Mouse (Mus musculus) hindbrain, embryonic 14.5 days (tissue): ENCODE data around the gene Cenpp. TPM values are rescaled to one million over a fixed set of nuclear protein-coding genes. Genes with fewer than 3 reads are reported as not detected.

Experiments
- ATAC-seq: fragments of 200-750 bp; cut with Nextera tagmentation; 2 replicates; pipeline ENCODE4 v1.8.0; 2017; ENCODE audit warnings: moderate number of reproducible peaks, mild to moderate bottlenecking, moderate TSS enrichment, moderate library complexity; ENCODE audit not compliant: low FRiP score
- DNase-seq: peaks from one replicate; pipeline ENCODE4 v3.0.0-alpha.2; 2015; ENCODE audit warnings: low spot score
- H3K27ac ChIP-seq: fragments of 300-500 bp; sonication (generic); 2 replicates; pipeline ENCODE4 v1.5.1; 2014; ENCODE audit warnings: mild to moderate bottlenecking, moderate library complexity
- H3K27me3 ChIP-seq: fragments of 300-500 bp; sonication (generic); 2 replicates; pipeline ENCODE4 v1.6.1; 2014; ENCODE audit warnings: mild to moderate bottlenecking, low read length, mixed read lengths; ENCODE audit not compliant: control insufficient read depth, insufficient read depth
- H3K36me3 ChIP-seq: fragments of 300-500 bp; sonication (generic); replicated peaks from 2 replicates; pipeline ENCODE4 v1.6.1; 2014; ENCODE audit not compliant: control insufficient read depth, insufficient read depth
- H3K4me1 ChIP-seq: fragments of 300-500 bp; sonication (generic); replicated peaks from 2 replicates; pipeline ENCODE4 v1.6.1; 2014; ENCODE audit warnings: antibody characterized with exemption, low read length, mixed read lengths; ENCODE audit not compliant: control insufficient read depth, insufficient read depth
- H3K4me2 ChIP-seq: fragments of 300-500 bp; sonication (generic); replicated peaks from 2 replicates; pipeline ENCODE4 v1.6.1; 2014; ENCODE audit warnings: mild to moderate bottlenecking, moderate library complexity
- H3K4me3 ChIP-seq: fragments of 300-500 bp; sonication (generic); replicated peaks from 2 replicates; pipeline ENCODE4 v1.5.1; 2014; ENCODE audit warnings: mild to moderate bottlenecking, low read length
- H3K9ac ChIP-seq: fragments of 300-500 bp; sonication (generic); 2 replicates; pipeline ENCODE4 v1.6.1; 2014
- H3K9me3 ChIP-seq: fragments of 300-500 bp; sonication (generic); 2 replicates; pipeline ENCODE4 v1.6.1; 2016; ENCODE audit warnings: low read length; ENCODE audit not compliant: control insufficient read depth
- WGBS: fragments of 180-500 bp; shearing (Covaris S2); extraction: QIAGEN DNeasy Blood & Tissue Kit; methylation state at CpG from one replicate; pipeline ENCODE4 v1.1.7; 2014; 5-methylcytosine and 5-hydroxymethylcytosine counted together
- polyA plus RNA-seq: library from polyadenylated mRNA; unstranded; fragments of >200 nt; fragmentation: Nextera tagmentation; extraction: Ambion mirVana; gene quantifications from 2 replicates; pipeline ENCODE4 v1.2.1, GENCODE M21; 2014

Gene Cenpp
- polyA plus RNA-seq, 1 experiment from 2014 or later: 8.3 TPM

DNA sequence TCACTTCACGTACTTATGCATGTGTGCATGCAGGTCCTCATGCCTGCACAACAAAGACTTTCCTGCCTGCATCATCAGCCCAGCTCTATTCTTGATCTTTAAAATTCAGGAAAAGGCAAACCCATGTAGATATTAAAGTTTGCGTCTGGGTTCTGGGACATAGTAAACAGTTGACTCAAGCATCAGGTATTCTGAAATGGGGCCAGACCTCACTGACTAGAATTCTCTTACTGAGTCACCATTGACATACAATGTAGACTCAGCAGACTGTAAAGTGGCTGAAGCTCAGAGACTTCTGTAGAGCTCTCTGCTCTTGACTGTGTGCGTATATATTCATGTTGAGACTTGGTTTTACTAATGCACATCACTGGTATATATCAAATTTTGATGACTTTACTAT is 103.0 kb downstream of the Cenpp start:
- 94% methylated on average over 3 of the region's 3 CpGs for WGBS
- DNase-seq: no peak
- H3K9me3 ChIP-seq: no peaks in the 10 kb centered on the region
- no peak for ATAC-seq
- no peaks in the 10 kb centered on the region for H3K36me3 ChIP-seq
- H3K9ac ChIP-seq: no peak overlapping the region
- H3K27me3 ChIP-seq: no peaks in the 10 kb centered on the region
- no peaks in the 10 kb centered on the region for H3K4me1 ChIP-seq
- no peak overlapping the region for H3K27ac ChIP-seq
- H3K4me3 ChIP-seq: no peak overlapping the region
- no peak overlapping the region for H3K4me2 ChIP-seq

DNA sequence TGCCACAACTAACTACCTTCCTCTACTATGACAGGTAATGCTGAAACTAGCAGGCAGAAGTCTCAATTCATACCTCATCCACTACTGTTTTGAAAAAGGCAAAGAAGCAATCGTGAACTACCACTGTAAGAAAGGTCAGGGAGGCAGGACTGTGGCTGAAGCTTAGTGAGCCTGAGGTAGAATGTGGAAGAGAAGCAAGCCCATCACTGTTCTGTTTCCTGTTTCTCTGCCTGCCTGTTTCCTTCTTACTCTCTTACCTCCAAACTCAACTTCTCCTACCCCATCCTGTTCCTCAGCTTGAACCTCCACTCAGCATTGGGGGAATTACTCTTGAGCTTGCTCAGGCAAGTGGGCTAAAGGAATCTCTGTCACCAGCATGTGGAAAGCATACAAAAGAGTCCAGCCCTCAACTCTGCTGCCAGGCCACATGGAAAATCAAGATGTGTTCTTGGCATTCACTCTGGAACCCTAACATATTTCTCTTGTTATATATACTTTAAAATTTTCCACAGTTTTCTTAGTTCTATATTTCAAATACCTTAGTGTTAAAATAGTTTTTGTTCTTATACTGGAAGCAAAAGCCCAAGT is 104.9 kb downstream of the Cenpp start:
- DNase-seq (no peak), ATAC-seq (no peak)
- H3K36me3 ChIP-seq: no peaks in the 10 kb centered on the region
- no peak overlapping the region for H3K4me2 ChIP-seq
- no peaks in the 10 kb centered on the region for H3K9me3 ChIP-seq
- H3K4me3 ChIP-seq: no peak overlapping the region
- 82% methylated on average over 1 of the region's 1 CpGs for WGBS
- H3K4me1 ChIP-seq: no peaks in the 10 kb centered on the region
- H3K9ac ChIP-seq: no peak overlapping the region
- H3K27me3 ChIP-seq: no peaks in the 10 kb centered on the region
- H3K27ac ChIP-seq: no peak overlapping the region

DNA sequence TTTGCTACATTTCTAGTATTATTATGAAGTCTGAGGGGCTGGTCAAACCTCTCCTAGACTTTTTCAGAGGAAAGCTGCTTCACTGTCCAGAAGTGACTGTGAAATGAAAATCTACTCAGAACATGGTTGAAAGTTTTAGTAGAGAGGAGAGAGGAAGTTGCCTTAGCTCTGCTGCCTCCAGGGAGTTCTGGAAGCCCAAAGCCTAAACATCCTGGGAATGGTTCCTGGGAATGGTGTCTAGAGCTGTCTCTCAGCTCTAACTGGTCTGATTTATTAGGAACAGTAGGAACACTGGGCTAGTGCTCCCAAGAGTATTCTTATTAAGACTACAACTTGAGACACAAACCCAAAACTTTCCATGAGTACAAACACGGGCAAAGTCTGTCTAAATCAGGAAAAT is 106.1 kb downstream of the Cenpp start:
- WGBS: 93% methylated on average over 1 of the region's 1 CpGs
- no peak overlapping the region for H3K9ac ChIP-seq
- no peak overlapping the region for H3K4me3 ChIP-seq
- ATAC-seq: no peak
- no peak overlapping the region for H3K27ac ChIP-seq
- H3K36me3 ChIP-seq: no peaks in the 10 kb centered on the region
- no peaks in the 10 kb centered on the region for H3K27me3 ChIP-seq
- no peak overlapping the region for H3K4me2 ChIP-seq
- no peaks in the 10 kb centered on the region for H3K9me3 ChIP-seq
- no peaks in the 10 kb centered on the region for H3K4me1 ChIP-seq
- no peak for DNase-seq

GRCm38 (mm10) chr13:49545646-49546045 is 106.9 kb downstream of the Cenpp start:
- no peaks in the 10 kb centered on the region for H3K36me3 ChIP-seq
- H3K9me3 ChIP-seq: no peaks in the 10 kb centered on the region
- no peak overlapping the region for H3K27ac ChIP-seq
- H3K27me3 ChIP-seq: no peaks in the 10 kb centered on the region
- no peak overlapping the region for H3K9ac ChIP-seq
- H3K4me1 ChIP-seq: no peaks in the 10 kb centered on the region
- WGBS: 78% methylated on average over 3 of the region's 3 CpGs
- DNase-seq (no peak), ATAC-seq (no peak)
- H3K4me2 ChIP-seq: no peak overlapping the region
- no peak overlapping the region for H3K4me3 ChIP-seq

DNA sequence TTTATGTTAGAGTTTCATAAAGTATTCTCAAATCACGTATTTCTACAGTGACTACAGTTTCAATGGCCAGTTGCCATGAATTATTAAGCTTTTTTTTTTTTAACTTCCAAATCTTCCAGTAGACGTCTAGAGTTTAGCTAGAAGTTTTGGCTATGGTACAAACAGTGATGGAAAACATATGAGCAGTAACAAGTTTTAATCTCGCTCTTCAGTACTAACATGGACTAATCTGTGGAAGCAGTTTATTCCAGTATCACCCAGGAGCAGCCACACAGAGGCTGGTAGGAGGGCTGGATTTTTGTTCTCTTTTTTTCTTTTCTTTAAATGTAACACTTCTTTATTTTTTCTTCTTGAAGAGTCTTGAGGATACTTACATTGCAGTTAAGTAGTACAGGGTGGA is 108.3 kb downstream of the Cenpp start, which contains the start of gene Aspn:
Gene Aspn, plus strand, starts transcription at position 165 of the 400 bp plus-strand sequence.
- Histone ChIP-seq H3K27me3 (no peaks in the 10 kb centered on the region), H3K9ac (no peak within 1 kb of the TSS), H3K27ac (no peak within 1 kb of the TSS), H3K4me3 (no peak within 1 kb of the TSS), H3K4me2 (no peak within 1 kb of the TSS), H3K9me3 (no peaks in the 10 kb centered on the region), H3K36me3 (no peaks in the 10 kb centered on the region), H3K4me1 (no peaks in the 10 kb centered on the region)
- ATAC-seq: no peak
- no peak for DNase-seq
- 90% methylated on average over 3 of the region's 3 CpGs for WGBS

- 96% methylated on average over 1 of the region's 1 CpGs for WGBS
- Histone ChIP-seq H3K27me3 (no peaks in the 10 kb centered on the region), H3K4me2 (no peak overlapping the region), H3K9me3 (no peaks in the 10 kb centered on the region), H3K36me3 (no peaks in the 10 kb centered on the region), H3K4me3 (no peak overlapping the region), H3K4me1 (no peaks in the 10 kb centered on the region), H3K27ac (no peak overlapping the region), H3K9ac (no peak overlapping the region)
- no peak for ATAC-seq
- no peak for DNase-seq
These were observed 113.9 kb downstream of the Cenpp start for GRCm38 (mm10) chr13:49538693-49539092.

DNA sequence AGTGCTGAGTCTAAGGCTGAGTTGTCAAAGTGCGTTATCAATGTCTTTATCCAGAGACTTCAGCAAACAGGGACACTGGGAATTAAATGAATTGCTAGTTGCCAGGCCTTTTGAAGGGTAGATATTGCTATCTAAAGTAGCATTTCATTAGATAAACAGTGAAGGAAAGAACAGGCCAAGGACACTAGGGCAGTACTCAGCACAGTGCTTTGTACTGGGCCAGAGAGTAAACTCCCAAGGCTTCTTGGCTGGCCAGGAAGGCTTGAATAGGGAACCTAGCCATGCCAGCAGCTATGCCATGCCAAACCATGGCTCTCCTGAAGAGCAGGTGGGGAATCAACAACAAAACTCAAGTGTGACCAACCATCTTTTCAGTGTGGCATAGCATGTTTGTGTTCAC is 115.6 kb downstream of the Cenpp start:
- Histone ChIP-seq H3K9ac (no peak overlapping the region), H3K4me2 (no peak overlapping the region), H3K27me3 (no peaks in the 10 kb centered on the region), H3K36me3 (no peaks in the 10 kb centered on the region), H3K4me1 (no peaks in the 10 kb centered on the region), H3K27ac (no peak overlapping the region), H3K4me3 (no peak overlapping the region), H3K9me3 (no peaks in the 10 kb centered on the region)
- ATAC-seq: no peak
- 98% methylated on average over 1 of the region's 1 CpGs for whole genome bisulfite sequencing
- no peak for DNase-seq

GRCm38 (mm10) chr13:49530636-49531035 is 121.9 kb downstream of the Cenpp start:
- H3K27ac ChIP-seq: no peak overlapping the region
- no peak overlapping the region for H3K4me3 ChIP-seq
- H3K36me3 ChIP-seq: no peaks in the 10 kb centered on the region
- H3K27me3 ChIP-seq: no peaks in the 10 kb centered on the region
- H3K9me3 ChIP-seq: no peaks in the 10 kb centered on the region
- DNase-seq (no peak), ATAC-seq (no peak)
- H3K4me2 ChIP-seq: no peak overlapping the region
- H3K4me1 ChIP-seq: no peaks in the 10 kb centered on the region
- WGBS: 96% methylated on average over 4 of the region's 4 CpGs
- no peak overlapping the region for H3K9ac ChIP-seq

GRCm38 (mm10) chr13:49526235-49526634 is 126.3 kb downstream of the Cenpp start:
- Histone ChIP-seq H3K27ac (no peak overlapping the region), H3K36me3 (no peaks in the 10 kb centered on the region), H3K4me2 (no peak overlapping the region), H3K9ac (no peak overlapping the region), H3K27me3 (no peaks in the 10 kb centered on the region), H3K4me1 (no peaks in the 10 kb centered on the region), H3K4me3 (no peak overlapping the region), H3K9me3 (no peaks in the 10 kb centered on the region)
- ATAC-seq (no peak), DNase-seq (no peak)
- 91% methylated on average over 2 of the region's 2 CpGs for WGBS

GRCm38 (mm10) chr13:49518761-49519160 is 133.8 kb downstream of the Cenpp start:
- 36% methylated on average over 2 of the region's 2 CpGs for WGBS
- no peaks in the 10 kb centered on the region for H3K4me1 ChIP-seq
- no peak overlapping the region for H3K4me3 ChIP-seq
- no peaks in the 10 kb centered on the region for H3K9me3 ChIP-seq
- DNase-seq (no peak), ATAC-seq (no peak)
- no peak overlapping the region for H3K27ac ChIP-seq
- H3K27me3 ChIP-seq: no peaks in the 10 kb centered on the region
- H3K9ac ChIP-seq: no peak overlapping the region
- no peaks in the 10 kb centered on the region for H3K36me3 ChIP-seq
- H3K4me2 ChIP-seq: no peak overlapping the region
